Mouse (Mus musculus) granulocyte monocyte progenitor cell, adult 5-6 weeks (primary cell): Measurements from ENCODE around the gene Gnaz. TPM values are rescaled to one million over a fixed set of nuclear protein-coding genes. Genes with fewer than 3 reads are reported as not detected.

Source experiments
- ATAC-seq: replicated peaks from 2 replicates; pipeline ENCODE4 v1.8.0; 2016; ENCODE audit warnings: mild to moderate bottlenecking, moderate TSS enrichment, inconsistent platforms; ENCODE audit not compliant: poor library complexity, severe bottlenecking
- total RNA-seq, 2 experiments: library from RNA; stranded (forward) in 1 of 2; stranded (reverse) in 1 of 2; fragments of 200-712, 200-1000 nt in 1 of 2; fragments of >200 nt in 1 of 2; fragmentation: Nextera tagmentation in 1 of 2; gene quantifications; 2 replicates each; pipeline ENCODE4 v1.2.3; 2014 to 2017

Gnaz gene
- total RNA-seq (2014; fragmentation: Nextera tagmentation) (0.19 TPM in 2 replicates), total RNA-seq (2017) (0.30 TPM in 1 of 2 replicates, not detected in the other)

DNA sequence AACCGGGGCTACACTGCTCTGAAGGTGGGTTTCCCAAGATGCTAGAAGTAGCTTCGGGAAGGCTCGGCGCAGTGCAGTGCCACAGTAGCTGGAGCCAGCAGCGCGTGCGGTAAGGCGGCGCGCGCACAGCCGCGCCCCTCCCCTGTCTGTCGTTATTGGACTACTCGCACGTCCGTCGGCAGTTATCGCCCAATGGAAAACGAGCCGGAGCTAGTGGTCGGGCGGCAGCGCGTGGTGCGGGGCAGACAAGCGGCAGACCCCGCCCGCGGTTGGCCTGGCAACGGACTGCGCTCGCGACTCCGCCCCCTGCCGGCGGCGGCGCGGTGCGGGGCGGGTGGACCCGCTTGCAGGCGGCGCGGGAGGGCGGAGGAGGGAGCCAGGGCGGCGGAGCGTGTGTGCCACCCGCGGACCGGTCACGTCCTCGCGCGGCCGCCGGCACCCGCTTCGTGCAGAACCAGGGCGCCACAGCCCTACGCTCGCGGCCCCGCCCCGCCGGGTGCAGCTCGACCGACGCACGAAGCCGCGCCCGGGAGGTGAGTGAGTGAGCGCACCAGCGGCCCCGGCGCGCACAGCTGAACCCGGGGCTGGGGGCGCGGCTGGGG, at the start of gene Gnaz:
Gene Gnaz, plus strand, starts transcription at position 328 of the 602 bp plus-strand sequence.
- ATAC-seq: peak; percentile 93

DNA sequence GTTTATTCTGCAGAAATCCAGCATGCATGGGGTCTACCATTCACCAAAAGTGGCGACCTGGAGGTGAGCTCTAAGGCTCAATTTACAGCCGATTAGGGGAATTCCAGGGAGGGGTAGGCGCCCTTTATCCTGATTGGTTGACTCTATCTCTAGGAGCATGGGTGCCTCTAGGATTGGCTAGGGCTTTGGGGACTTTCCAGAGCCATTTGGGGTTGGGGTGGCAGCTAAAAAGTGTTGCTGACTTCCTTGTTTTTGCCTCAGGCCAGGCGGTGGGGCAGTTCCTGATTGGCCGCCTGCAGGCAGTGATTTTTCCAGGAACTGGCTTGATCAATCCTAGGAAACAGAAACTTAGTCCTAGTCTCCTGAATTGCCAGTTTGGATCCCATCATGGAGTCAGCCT, 47.7 kb upstream of the Gnaz start:
- ATAC-seq: no peak

DNA sequence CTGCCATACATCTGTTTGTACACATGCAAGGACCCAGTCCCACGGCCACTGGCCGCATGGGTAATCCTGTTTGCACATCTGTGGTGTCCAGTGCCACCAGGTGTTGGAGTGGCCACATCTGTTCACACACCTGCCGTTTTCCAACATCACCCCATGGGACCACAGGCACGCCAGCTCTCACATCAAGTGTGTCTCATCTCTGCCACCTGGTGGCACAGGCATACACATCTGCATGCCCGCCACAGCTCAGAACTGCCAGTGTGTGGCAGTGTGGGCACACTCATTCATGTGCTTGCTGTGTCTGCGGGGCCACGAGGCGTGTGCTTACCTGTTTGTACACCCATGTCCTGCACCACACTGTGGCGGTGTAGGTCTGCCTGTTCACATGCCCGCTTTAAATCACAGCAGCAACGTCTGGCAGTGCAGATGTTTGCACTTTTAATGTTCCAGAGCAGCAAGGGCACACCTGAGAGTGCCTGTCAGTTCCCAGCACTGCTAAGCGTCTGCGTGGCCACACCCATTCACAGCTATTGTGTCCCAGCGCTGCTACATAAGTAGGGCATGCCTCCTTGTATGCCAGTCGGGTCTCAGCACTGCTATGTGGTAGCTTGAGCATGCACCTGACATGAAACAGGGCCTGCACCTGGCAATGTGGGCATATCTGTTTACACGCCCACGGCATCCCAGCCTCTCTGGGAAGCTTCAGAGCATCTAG, 46.0 kb upstream of the Gnaz start:
- peak; percentile 76 for ATAC-seq

DNA sequence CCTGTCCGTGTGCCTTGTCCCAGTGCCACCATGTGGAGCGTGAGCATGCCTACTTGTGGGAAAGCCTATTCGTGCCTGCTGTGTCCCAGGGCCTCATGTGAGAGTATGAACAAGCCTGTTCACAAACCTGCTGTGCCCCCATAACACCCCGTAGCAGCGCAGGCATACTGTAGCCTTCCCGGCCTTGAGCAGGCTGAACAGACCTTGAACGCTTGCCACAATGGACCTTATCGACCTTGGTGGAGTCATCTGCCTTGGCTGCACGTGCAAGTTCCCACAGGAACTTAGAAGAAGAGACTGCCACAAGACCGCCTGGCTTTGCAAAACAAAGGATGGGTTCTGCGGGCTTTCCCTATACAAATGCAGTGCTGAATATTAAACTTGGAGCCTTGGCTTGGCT, 45.4 kb upstream of the Gnaz start:
- ATAC-seq: no peak

DNA sequence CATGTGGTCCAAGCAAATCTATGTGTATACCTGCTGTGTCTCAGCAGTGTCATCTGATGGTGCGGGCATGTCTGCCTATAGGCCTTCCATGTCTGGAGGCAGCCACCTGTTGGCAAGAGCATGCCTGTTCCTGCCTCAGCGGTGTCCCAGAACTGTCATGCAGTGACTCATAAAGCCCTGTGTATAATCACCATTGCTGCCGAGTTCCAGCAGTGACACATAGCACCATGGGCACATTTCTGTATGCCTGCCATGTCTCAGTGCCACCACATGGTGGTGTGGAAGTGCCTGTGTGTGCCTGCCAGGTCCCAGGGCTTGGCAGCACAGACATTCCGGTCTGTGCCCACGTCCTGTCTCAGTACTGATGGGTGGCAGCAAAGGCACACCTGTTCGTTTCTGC, 44.2 kb upstream of the Gnaz start:
- peak; percentile 64 for ATAC-seq

DNA sequence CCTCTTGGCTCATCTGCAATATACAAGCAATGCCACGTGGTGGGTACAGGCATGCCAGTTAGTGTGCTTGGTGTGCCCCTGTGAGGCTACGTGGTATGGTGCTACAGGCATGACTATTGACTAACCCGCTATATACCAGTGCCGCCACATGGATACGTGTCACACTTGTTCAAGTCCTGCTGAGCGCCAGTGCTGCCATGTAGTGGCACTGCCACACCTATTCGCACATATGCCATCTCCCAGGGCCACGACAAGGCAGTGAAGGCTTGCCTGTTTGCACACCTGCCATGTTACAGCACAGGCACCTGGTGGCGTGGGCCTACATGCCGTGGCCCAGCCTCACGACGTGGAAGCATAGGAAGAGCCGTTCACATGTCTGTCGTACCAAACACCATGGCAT, 42.7 kb upstream of the Gnaz start:
- ATAC-seq: no peak

DNA sequence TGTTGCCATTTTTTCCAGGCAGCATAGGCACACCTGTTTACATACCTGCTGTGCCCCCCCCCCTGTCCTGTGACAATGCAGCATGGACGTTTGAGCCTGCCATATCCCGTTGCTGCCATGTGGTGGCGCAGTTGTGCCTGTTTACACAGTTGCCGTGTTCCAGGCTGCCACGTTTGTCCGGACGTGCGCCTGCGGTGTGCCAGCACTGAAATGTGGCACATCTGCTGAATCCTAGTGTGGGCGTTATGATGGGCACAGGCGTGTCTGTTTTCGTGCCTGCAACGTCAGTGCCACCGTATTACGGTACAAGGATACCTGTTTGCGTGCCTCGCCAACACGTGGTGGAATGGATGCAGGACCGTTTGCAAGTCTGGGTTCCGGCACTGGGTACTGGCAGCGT, 41.7 kb upstream of the Gnaz start:
- ATAC-seq: peak; percentile 68

DNA sequence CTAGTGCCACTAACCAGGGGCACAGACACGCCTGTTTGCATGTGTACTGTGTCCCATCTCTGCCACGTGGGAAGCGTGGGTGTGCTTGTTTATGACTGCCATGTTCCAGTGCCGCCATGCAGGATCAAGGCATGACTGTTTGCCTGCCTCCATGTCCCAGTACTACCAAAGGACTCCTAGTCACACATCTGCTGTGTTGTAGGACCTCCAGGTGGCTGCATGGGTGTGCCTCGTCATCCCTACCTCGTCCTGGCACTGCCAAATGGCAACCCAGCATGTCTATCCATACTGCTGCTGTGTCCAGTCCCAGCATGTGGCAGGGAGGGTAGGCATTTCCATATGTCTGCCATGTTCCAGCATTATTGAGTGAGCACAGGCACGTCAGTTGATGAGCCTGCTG, 38.7 kb upstream of the Gnaz start:
- no peak for ATAC-seq

DNA sequence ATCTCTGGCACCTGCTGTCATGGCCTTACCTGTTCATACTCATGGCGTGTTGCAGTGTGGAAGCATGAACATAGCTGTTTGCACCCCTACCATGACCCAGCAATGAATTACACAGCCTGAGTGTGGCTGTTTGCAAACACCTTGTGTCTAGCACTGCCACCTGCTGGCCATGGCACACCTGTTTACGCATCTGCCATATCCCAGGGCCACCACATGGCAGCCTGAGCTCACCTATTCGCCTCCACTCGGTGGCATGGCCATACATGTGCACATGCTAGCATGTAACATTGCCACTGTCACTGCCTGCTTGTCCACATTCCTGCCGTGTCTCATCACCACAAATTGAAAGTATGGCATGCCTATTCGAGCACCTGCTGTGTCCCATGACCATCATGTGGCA, 37.4 kb upstream of the Gnaz start:
- no peak for ATAC-seq

DNA sequence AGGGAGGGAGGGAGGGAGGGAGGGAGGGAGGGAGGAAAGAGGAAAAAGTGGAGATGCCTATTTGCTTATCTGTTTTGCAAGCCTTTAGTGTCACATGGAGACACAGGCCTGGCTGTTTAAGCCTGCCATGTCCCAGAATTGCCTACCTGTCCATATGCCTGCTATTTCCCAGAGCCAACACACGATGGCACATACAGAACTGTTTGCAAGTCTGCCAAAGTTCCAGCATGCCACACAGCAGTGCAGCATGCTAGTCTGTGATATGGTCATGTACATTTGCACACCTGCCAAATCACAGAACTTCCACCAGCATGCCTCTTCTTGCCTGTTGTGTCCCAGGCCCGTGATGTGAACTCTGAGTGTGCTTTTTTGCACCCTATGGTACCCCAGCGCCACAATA, 36.4 kb upstream of the Gnaz start:
- ATAC-seq: no peak

DNA sequence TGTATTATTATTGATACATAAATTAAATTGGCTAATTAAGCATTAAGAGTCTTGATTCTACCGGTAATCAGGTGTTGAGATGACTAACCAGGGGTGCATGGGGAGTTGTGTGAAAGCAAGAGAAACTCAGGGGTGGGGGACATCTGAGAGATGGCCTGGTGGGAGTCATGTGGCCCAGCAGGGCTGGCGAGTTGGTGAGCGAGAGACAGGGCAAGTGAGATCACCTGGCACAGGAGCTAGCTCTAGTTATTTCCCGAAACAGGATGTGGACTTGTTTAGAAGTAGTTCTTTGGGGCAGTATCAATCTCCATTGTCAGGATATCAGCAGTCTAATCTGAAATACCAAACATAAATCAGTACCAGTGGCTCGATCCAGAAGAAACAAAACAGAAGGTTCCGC, 35.3 kb upstream of the Gnaz start:
- ATAC-seq: no peak

DNA sequence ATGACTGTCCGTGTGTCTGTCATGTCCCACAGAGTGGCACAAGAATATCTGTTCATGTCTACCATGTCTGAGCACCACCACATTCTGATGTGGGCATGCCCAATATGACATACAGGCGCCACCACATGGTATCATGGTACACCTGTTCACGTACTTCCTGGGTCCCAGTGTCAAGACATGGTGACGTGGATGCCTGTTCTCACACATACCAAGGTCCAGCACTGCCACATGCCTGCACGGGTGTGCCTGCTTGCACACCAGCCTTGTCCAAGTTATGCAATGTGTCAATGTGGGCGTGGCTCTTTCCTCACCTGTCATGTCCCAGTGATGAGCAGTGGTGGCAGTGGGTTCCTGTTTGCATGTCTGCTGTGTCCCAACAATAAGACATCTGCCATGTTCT, 34.5 kb upstream of the Gnaz start:
- ATAC-seq: no peak

DNA sequence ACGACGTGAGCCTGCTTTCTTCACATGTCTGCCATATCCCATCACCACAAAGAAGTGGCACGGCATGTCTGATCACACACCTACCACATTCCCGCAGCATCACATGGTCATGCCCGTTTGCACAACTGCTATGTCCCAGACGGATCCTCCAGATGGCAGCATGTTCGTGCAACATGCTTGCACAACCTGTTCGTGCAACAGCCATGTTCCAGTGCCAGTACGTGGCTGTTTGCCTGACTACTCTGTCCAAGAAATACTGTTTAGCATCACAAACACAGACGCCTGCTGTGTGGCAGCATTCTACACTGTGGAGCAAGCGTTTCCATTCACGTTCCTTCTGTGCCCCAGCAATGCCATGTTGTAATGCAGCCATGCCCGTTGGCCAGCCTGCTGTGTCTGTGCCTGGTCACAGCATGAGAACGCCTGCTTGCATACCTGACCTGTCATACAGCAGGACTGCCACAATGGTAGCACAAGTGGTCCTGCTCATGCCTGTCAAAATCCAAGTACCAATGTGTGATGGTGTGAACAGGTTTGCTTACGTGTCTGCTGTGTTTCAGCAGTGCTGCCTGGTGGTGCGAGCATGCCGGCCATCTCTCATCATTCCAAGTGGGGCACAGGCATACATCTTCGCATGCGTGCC, 33.3 kb upstream of the Gnaz start:
- peak; percentile 19; the same call in 1 of the 2 replicates for ATAC-seq

DNA sequence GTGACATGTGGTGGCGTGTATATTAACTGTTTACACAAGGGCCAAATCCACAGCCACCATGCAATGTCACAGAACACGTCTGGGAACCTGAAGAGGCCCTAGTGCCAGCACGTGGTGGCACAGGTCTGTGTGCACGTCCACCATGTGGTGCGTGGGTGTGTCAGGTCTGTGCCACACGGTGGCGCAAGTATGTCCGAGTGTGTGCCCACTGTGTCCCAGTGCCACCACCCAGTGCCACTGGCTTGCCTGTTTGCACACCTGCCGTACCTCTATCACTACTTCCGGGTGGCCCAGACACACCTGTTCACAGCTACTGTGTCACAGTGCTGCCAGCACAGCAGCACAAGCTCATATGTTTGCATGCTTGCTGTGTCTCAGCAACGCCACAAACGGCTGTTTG, 32.5 kb upstream of the Gnaz start:
- ATAC-seq: no peak

DNA sequence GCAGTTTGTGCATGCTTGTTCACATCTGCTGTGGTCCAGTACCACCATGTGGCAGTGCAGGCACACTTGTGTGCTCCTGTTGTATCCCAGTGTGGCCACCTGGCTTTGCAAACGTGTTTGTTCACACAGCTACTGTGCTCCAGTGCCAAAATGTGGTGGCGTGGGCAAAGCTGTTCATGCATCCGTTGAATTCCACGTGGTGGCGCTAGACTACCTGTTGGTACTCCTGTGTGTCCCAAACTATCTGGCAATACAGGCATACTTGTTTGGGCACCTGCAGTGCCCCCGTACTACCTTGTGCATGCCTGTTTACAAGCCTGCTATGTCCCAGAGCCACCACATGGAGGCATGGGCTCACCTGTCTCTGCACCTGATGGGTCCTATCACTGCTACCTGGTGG, 32.0 kb upstream of the Gnaz start:
- 0 out of 2 replicates have a peak, but pooled peaks have one; percentile 20 for ATAC-seq

DNA sequence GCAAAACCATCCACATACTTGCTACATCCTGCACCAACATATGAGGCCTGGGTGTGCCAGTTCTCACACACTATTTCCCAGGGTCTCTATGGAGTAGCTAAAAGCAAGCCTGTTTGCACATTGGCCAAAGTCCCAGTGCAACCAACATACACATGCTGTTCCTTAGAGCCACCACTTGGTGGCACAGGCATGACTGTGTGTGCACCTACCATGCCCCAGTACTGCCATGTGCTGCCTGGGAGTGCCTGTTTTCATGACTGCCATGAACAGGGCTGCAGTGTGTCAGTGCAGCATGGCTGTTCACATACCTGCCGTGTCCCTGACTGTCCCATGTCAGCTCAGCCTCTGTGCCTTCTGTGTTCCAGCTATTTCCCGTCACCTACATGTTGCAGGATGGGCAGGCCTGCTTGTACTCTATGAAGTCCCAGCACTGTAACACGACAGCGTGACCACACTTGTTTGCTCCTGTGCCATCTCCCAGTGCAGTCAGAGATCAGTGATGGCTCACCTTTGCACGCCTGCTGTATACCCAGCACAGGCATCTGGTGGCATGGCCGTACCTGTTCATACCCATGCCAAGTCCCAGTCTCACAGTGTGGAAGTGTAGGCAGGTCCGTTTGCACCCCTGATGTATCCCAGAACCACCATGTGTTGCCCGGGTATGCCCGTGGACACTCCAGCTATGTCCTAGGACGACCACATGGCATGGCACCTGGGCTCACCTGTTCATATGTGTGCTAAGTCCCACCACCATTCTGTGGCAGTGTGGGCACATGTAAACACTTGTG, 29.8 kb upstream of the Gnaz start:
- peak; percentile 71 for ATAC-seq

DNA sequence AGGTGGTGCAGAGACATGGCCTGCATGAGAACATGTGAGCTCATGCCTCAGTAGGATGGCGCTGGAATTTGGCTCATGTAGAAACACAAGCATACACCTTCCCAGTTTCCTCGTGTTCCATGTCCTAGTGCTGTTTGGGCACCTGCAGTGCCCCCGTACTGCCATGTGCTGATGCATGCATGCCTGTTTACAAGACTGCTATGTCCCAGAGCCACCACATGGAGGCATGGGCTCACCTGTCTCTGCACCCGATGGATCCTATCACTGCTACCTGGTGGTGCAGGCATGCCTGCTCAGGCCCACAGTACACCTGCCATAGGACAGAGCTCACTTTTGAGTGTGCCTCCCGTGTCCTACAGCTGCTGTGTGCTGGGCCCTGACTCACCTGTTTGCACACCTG, 28.6 kb upstream of the Gnaz start:
- ATAC-seq: no peak

DNA sequence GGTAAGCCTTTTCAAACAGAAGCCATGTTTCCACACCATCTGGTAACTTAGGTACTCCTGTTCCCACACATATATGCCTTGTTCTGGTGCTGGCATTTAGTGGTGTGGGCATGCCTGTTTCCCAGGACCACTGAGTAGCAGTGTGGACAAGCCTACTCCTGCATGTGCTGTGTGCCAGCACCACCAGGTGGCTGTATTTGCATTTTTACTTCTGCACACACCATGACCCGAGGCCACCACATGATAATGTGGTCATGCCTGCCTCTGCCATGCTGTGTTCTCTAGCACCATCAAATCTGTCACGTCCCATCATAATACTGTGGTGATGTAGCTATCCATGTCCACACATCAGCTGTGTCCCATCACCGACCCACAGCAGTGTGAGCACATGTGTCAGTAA, 27.7 kb upstream of the Gnaz start:
- ATAC-seq: no peak

DNA sequence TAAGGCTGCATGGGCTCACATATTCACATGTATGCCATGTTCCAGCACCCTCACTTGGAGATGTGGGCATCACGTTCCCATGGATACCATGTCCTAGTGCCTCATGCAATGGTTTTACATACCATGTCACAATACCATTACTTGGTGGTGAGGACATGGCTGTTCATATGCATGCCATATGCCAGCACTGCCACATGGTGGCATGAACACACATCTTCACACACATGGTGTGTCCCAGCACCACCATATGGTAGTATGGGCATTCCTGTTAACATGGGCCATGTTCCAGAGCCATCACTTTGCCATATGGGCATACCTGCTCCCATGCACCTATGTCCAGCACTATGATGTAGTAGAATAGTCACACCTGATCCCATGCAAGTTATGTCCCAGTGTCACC, 26.2 kb upstream of the Gnaz start:
- ATAC-seq: no peak; the same call in 1 of the 2 replicates

DNA sequence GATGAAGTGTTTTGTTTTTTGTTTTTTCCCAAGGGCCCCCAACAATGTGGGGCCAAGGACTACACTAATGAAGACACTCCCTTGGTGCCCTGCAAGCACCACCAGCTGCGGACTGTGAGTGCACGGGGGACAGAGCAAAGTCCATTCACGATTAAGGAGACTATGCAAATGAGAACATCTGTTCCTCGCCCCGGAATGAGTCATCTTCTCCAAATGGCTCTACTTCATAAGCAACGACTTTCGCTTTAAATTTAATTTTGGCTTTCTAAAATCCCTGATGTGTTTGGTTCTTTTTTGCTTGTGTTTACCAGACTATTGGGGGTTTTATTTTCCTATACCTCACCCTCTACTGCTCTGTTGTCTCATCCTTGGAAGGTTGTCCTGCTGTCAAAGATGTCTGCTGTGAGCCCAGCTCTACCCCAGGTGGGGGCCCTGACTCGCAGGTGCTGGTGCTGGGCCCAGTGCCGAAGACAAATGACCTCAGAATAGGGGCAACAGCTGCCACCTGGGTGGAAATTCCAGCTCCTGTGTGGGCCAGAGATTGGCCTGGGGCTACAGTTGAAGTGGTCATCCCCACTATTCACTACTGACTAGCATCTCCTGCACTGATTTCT, 14.0 kb upstream of the Gnaz start:
- no peak for ATAC-seq
